Mouse (Mus musculus): ENCODE results near the gene Dctpp1.
A peak's percentile ranks its signal among the peaks of the same experiment; 100 is the strongest.

Gene Dctpp1

DNA sequence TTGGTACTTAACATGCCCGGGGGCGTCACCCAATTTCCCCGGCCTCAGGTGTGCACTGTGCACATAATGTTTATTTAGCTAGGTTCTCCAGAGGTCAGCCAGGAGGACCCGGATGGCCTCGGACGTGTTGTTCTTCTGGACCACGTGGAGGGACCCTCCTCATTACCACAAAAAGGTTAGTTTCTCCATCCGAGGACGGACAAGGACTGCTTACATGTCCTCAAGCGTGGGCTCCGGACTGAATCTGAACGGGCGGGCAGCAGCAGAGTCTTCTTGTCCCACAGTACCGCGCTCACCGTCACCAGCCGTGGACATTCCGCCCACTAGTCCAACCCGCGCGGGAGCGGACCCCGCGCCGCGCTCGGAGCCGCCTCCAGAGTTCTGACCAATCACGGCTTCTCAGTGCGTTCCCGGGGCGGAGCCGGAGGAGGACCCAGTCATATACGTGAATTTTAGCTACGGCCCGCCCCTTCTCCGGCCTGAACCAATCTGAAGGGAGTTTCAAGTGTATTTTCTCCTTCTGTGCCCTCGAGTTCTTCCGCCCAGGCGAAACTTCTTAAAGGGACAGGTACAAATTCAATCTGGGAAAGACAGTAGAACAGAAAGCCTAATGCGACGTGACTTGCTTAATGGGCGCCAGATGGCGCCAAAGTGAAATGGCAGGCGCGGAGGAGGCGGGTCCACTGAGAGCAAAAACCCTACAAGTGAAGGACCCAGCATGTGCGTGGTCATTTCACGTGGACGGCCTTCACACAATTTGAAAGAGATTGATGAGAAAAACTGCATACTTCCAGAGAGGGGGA, at the start of gene Dctpp1:
Gene Dctpp1 (minus strand): TSS at position 401 of the 803 bp plus-strand sequence.
- DNase-seq (ENCODE audit: extremely low read depth, insufficient read length, low spot score), result peak; percentile 95

DNA sequence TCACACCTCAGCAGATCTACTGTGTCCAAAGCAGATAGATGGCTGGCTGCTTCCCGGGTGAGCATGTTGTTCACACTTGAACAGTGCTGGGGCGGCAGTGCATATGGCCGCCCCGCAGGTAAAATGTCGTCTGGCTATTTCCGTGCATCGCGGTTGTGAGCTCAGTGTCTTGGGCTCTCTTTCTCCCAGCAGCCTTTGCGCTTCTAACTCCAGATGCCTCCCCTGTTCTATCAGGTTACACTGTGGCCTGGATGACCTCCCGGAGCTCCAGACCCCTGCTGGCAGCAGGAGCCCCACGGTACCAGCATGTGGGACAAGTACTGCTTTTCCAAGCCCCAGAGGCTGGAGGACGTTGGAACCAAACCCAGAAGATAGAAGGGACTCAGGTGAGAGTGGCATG, 49.4 kb upstream of the Dctpp1 start:
- no peak for DNase-seq (ENCODE audit: extremely low read depth, insufficient read length, low spot score)

DNA sequence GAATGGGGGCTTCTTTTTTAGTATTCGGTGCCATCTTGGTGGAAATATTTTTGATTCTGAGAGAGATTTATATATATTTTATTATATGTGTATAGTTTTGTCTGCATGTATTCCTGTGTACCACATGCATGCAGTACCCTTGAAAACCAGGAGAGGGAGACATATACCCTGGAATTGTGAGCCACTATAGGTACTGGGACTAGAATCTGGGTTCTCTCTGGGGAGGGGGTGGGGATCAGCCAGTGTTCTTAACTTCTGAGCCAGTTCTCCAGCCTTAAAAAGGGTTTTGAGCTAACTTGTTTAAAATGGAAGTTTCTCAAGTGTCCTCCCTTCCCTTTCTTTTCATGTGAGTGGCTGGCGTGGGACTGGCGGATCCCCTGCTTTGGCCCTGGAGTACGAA, 48.4 kb upstream of the Dctpp1 start:
- no peak for DNase-seq (ENCODE audit: extremely low read depth, insufficient read length, low spot score)

DNA sequence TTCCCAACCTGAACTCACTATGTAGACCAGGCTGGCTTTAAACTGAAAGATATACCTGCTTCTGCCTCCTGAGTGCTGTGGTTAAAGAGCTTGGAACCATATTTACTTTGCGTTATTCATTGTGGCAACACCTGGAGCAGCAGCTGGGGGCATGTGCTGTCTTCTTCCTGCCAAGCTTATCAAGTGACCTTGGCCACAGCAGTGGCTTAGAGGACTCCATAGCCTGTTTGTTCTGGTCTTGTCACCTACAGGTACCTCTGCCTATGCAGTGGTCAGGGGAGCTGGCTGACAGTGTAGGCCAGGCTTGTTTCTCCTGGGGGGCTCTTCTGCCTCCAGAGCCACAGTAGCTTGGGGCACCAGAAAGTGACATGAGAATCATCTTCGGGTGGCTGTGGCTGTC, 47.9 kb upstream of the Dctpp1 start:
- no peak for DNase-seq (ENCODE audit: extremely low read depth, insufficient read length, low spot score)

DNA sequence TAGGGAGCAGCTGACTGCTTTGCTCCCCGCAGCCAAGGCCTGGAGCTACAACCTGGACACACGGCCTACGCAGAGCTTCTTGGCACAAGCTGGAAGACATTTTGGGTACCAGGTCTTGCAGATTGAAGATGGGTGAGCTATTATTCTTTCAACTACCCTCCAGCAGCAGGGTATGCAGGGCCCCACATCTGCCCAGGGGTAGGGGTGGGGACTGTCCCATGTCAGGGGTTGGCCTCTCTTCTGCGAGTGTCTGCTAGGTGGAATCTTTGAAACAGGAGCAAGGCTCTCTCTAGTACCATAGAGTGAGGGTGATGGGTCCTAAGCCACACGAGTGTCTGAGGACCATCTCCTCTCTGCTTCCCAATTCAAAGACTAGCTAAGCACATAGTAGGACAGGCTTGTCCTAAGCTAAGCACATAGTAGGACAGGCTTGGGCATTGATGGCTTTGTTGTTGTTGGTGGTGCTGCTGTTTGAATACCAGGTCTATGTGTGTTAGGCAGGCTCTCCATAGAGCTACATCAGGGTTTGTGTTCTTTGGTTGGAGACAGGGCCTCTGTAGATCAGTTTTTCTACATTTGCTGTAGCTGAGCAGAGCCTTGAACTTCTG, 37.2 kb upstream of the Dctpp1 start:
- no peak for DNase-seq (ENCODE audit: extremely low read depth, insufficient read length, low spot score)

DNA sequence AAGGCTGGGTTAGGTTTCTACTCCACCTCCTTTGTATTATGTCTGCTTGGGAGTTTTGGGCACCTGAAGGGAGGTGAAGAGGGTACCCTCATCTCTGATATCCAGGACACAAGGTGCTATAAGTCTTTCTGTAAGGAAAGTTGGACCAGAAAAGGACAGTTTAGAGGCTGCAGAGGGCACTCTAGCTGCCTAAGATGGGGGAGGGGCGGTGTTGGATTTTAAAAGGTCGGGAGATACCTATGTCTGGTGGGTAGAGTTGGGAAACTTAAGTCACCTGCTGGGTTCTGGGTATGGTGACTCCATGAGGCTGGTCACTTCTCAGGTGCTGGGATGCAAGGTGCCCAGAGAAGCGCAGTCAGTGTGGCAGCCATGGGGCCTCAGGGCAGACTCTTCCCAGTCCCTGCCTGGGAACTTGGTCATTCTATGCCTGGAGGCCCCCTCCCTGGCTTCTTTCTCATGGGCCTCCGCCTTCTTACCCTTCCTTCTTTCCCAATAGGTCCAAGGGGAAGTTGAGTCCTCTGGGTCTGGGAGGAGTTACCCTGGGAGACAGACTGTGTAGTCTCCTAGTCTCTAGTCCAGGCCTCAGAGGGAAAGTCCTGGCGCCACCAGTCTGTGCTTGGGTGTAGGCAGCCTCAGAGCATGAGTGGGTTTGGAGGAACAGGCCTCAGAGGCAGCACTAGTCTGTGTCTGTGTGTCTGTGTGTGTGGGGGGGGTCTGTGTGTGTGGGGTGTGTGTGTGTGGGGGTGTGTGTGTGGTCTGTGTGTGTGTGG, 36.5 kb upstream of the Dctpp1 start:
- DNase-seq (ENCODE audit: extremely low read depth, insufficient read length, low spot score), result no peak

DNA sequence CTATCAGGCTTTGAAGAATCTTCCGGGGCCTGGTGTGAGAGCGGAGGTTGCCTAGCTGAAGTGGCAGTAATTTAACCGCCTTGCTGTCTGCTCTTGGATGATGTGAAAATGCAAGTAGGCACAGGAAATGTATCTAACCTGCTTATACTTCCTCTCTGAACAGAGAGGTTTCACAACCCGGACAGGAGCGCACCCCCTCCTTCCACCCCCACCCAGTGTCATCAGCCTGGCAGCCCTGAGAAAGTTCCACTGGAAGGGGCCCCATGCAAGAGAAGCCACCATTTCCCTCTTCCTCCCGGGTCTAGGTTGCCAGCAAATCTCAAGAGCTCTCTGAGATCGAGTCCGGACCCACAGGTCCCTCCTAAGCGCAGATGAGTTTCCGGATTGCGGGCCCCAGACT, 35.6 kb upstream of the Dctpp1 start, which contains the start of gene Itgal:
Gene Itgal (plus strand): TSS at position 163 of the 400 bp plus-strand sequence.
- DNase-seq (ENCODE audit: extremely low read depth, insufficient read length, low spot score), result no peak

DNA sequence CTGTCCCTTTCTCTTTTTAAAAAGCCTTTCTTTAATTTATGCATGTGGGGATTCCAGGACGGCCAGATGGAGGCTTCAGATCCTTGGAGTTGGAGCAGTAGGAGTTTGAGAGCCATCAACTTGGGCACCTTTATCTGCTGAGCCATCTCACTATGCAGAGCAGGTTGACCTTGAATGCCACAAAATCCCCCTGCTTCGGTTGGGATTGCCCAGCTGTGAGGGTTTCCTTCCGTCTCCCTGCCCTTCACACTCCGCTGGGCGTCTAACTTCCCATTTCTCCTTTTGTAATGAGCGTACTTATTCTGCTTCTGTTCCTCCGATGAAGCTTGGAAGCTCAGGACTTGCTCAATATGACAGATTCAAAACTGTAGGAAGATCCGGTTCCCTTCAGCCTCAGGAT, 29.6 kb upstream of the Dctpp1 start:
- DNase-seq (ENCODE audit: extremely low read depth, insufficient read length, low spot score), result no peak

DNA sequence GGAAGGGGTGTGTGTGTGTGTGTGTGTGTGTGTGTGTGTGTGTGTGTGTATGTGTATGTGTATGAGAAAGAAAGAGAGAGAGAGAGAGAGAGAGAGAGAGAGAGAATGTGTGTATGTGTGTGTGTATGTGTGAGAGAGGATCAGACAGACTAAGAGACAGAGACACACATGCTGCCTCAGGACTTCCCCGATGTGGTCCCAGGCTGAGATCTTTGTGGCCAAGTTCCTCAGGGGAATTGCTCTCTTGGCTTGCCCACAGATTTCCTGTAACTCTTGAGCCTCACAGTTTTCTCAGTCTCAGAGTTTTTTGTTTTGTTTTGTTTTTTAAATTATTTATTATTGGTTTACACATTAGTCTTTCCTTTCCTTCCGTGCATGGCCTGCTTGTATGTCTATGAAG, 28.8 kb upstream of the Dctpp1 start:
- no peak for DNase-seq (ENCODE audit: extremely low read depth, insufficient read length, low spot score)

DNA sequence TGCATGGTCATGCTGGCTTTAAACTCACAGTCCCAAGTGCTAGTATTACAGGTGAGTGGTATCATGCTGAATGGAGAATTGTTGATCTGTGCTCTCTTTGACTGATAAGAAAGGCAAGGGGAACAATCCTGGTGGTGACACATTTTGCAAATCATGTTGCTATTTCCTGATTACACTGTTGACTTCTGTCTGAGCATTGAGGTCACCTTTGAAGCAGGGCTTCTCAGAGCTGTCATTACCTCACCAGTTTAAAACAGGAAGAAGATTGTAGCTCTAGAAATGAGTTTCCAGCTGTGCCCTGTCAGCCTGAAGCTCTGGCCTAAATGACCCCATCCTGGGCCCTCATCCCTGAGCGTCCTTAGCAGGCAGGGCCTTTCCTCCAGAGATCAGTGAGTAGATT, 27.4 kb upstream of the Dctpp1 start:
- no peak for DNase-seq (ENCODE audit: extremely low read depth, insufficient read length, low spot score)

DNA sequence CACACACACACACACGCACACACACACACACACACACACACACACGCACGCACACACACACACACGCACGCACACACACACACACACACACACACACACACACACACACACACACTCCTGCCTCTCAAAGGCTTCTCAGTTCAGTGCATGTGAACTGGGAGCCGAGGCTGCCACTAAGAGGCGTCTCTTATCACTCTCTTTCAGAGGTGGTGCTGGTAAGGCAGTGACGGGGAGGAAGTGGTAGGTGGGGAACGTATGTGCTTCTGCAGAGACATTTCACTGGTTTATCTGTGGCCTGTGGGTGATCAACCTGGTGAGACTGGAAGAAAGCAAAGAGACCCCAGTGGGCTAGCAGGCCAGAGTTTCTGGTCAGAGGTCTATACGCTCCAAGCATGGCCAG, 24.6 kb upstream of the Dctpp1 start:
- no peak for DNase-seq (ENCODE audit: extremely low read depth, insufficient read length, low spot score)

DNA sequence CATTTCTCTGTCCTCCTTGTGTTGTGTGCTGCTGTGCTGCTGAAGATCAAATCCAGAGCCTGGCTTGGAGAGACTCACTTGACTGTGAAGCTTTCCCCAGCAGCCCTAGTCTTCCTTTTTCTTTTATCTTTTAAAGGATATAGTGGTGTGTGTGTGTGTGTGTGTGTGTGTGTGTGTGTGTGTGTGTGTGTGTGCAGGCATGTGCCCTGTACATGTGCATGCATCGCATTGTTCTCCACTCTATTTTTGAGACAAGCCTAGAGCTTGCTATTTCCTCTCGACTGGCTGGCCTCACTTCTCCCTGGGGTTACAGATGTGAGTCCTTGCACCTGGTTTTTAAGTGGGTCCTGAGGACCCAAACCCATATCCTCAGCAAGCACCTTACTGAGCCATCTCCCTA, 21.7 kb upstream of the Dctpp1 start:
- DNase-seq (ENCODE audit: extremely low read depth, insufficient read length, low spot score), result no peak

DNA sequence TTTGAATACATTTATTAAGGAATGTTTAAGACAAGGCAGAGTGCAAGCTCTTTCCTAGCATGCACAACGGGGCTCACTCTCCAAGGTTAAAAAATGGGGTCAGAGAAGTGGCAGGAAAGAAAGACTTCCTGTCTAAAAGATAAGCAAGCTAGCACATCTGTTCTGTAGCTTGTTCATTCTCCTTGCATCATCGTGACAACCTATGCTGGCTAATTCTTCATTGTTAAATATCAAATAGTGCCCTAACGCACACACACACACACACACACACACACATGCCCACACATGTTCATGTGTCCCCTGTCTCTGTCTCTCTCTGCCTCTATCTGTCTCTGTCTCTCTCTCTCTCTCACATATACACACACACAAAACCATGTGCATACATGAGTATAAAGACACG, 20.6 kb upstream of the Dctpp1 start:
- no peak for DNase-seq (ENCODE audit: extremely low read depth, insufficient read length, low spot score)

DNA sequence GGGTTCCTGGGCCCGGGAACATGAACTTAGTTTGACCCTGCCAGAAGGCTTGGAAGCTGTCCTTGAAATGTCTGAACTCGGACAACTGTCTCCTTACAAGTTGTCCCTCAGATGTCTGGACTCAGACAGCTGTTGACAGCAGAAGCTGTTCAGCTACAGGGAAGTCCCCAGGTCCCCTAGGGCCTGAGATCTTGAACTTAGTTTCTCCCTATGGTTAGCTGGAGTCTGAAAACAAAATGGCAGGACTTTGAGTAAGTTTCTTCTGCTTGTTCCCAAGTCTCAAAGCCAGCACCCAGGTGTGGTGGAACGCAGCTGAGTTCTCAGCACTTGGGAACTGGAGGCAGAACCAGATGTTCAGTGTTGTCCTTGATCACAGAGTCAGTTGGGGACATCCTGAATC, 19.6 kb upstream of the Dctpp1 start:
- no peak for DNase-seq (ENCODE audit: extremely low read depth, insufficient read length, low spot score)

DNA sequence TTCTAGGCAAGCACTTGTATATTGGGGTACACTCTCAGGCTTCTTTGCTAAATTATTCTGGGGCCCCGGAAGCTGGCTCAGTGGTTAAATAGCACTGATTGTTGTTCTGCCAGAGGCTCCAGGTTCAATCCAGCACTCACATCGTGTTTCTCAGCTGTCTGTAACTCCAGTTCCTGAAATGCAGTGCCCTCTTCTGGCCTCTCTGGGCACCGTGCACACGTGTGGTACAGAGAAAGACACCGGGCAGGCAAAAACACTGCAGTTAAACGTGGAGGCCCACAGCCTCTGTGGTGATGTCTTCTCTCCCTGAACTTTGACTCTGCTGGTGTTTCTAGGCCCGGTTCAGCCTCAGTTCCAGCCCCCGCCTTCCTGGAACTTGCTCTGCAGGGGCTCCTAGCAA, 17.8 kb upstream of the Dctpp1 start:
- DNase-seq (ENCODE audit: extremely low read depth, insufficient read length, low spot score), result peak; percentile 35

DNA sequence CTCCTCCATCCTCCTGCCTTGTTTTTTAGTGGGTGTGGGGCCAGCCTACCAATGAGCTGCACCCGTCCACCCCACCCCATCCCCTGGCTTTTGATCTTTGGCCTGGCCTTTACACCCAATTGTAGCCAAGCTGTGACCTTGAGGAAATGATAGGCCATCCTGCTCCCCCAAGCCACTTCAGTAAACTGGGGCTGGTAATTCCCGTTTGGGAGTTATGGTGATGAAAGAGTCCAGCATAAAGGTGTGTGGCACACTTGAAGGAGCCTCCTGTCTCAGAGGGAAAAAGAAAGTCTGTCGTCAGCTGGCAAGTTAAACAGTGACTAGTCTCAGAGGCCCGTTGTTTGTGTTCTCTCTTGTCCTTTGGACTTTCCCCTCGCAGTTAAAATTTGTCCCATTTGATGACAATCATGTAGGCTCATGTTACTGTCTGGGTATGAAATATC, 16.0 kb upstream of the Dctpp1 start:
- DNase-seq (ENCODE audit: extremely low read depth, insufficient read length, low spot score), result no peak

DNA sequence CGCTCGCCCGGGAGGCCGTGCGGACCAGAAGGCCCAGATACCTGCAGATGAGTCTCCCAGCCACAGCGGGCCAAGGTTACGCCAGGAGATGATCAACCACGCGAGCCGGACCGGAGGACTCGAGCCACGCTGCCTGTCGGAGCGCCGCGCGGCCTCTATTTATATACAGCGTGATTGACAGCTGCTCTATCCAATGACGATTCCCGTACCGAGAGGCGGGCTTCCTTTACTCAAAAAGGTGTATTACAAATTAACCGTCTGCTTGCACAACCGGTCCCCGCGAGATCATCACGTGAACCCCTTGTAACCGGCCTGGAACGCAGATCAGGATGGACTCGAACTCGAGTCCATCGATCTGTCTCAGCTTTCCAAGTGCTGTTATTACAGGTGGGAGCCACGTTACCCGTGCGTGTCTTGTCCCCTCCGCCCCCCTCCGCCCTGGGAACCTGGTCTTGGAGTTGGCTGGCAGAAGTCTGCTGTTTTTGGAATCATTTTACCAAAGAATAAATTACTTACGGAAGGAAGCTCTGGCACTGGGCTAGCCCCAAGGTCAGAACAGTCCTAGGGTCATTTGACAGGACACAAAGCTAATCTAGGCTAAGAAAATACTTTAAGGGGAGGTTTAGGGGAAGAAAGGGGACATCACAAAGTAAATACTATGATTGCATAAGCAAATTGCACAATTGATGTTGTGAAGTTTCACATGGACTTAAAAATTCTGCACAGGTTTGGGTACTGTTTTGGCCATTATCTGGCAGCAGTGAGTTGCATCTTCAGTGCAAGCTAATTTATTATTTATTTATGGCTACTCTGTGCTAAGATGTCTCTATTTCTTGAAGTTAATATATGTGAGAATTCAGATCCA, 13.6 kb upstream of the Dctpp1 start, which contains the start of gene Sephs2:
Gene Sephs2 (minus strand): TSS at position 131 of the 865 bp plus-strand sequence.
- peak; percentile 86 for DNase-seq (ENCODE audit: extremely low read depth, insufficient read length, low spot score)

DNA sequence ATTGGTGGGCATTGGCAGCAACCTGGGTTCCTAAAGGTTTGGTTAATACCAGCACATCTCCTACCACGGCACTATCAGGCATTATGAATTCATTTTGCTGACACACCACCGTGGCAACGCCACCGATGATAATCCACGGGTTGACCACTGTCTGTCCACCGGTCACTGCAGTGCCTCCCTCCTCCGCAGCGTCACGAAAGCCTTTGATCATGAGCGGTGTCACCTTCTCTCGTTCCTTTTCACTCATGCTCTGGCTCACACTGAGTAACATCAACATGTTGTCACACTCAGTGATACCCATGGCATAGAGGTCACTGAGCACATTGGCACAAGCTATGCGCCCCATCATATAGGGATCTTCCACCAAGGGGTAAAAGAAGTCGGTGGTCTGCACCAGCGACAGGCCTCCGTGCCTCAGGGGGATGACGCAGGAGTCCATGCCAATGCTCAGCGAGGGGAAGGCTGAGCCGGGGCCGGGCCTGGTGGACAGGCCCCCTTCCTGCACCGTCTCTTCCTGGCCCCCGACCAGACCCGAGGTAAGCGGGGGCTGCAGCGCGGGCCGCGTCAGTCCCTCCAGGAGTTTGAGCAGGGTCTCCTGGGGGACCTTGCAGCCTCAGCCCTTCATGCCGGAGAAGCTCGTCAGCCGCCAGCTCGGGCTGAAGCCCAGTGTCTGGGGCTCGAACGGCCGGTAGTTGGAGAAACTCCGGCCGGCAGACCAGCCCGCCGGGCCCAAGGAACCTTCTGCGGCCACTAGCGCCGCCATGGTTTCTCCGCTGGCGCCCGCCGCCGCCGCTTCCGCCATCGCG, 12.8 kb upstream of the Dctpp1 start:
- DNase-seq (ENCODE audit: extremely low read depth, insufficient read length, low spot score), result no peak

DNA sequence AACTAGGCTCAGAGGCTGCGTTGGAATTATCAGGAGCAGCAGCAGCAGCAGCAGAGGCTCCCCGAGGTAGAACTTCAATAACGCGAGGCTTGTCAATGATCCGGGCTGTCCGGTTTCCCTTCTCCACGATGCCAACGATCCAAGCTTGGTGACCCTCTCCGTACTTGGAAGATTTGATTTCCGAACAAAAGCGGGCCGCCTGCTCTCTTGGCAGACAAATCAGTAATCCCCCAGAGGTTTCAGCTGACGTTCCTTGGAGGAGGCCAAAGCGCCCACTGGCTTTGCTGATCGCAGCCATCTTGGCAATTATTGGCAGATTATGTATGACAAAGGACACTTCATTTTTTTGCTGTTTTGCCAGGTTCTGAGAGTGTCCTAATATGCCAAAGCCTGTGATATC, 12.1 kb upstream of the Dctpp1 start:
- no peak for DNase-seq (ENCODE audit: extremely low read depth, insufficient read length, low spot score)

DNA sequence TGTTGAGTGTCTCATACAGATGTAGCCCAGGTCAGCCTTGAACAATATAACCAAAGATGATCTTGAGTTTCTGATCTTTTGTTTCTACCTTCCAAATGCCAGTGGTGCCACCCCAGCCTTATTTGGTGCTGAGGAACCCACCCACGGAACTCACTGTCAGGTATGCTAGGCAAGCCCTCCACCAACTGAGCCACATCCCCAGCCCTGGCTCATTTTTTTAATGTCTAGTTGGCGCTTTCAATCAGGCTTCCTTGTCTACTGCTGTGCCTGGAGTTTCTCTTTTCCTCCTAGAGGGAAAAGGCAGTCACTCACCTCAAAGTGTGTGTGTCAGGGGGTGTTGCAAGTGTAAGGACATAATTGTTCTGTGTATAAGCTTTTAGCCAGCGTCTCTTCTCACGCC, 10.6 kb upstream of the Dctpp1 start:
- DNase-seq (ENCODE audit: extremely low read depth, insufficient read length, low spot score), result no peak
